Mouse (Mus musculus) intestine, embryonic 16.5 days (tissue): Measurements from ENCODE around the gene Svs4. TPM values are rescaled to one million over a fixed set of nuclear protein-coding genes. Genes with fewer than 3 reads are reported as not detected.

Experiments
- polyA plus RNA-seq: library from polyadenylated mRNA; unstranded; fragments of >200 nt; fragmentation: Nextera tagmentation; extraction: Ambion mirVana; gene quantifications from 2 replicates; pipeline ENCODE4 v1.2.1, GENCODE M21; 2015

Gene Svs4
- polyA plus RNA-seq, 1 experiment from 2014 or later, result not detected

Other genes starting within 250 kb of the Svs4 start
- gene Stk4, start 208.1 kb downstream of the Svs4 start, polyA plus RNA-seq, result 18.1 and 18.4 TPM in 2 replicates
- 55.6 and 57.5 TPM in 2 replicates for gene Tomm34, start 207.3 kb downstream of the Svs4 start, polyA plus RNA-seq
- gene Kcns1, start 107.3 kb downstream of the Svs4 start, polyA plus RNA-seq, result 0.22 and 0.45 TPM in 2 replicates
- not detected in 2 replicates for gene Wfdc5, start 95.7 kb downstream of the Svs4 start, polyA plus RNA-seq
- gene Wfdc12, start 87.9 kb downstream of the Svs4 start, polyA plus RNA-seq, result not detected in 2 replicates
- gene Wfdc15a, start 78.3 kb downstream of the Svs4 start, polyA plus RNA-seq, result not detected in 2 replicates
- 19.6 and 23.4 TPM in 2 replicates for gene Wfdc15b, start 56.8 kb downstream of the Svs4 start, polyA plus RNA-seq
- not detected in 2 replicates for gene Svs2, start 40.0 kb downstream of the Svs4 start, polyA plus RNA-seq
- not detected in 2 replicates for gene Svs3b, start 21.8 kb downstream of the Svs4 start, polyA plus RNA-seq
- gene Svs3a, start 10.8 kb upstream of the Svs4 start, polyA plus RNA-seq, result not detected in 2 replicates
- not detected in 2 replicates for gene Svs6, start 38.3 kb upstream of the Svs4 start, polyA plus RNA-seq
- not detected in 2 replicates for gene Svs5, start 54.3 kb upstream of the Svs4 start, polyA plus RNA-seq
- 2.3 and 2.7 TPM in 2 replicates for gene Slpi, start 110.6 kb upstream of the Svs4 start, polyA plus RNA-seq
- gene Rbpjl, start 124.7 kb upstream of the Svs4 start, polyA plus RNA-seq, result 25.1 and 25.4 TPM in 2 replicates
- gene Matn4, start 126.7 kb upstream of the Svs4 start, polyA plus RNA-seq, result 8.3 and 9.0 TPM in 2 replicates
- 130 and 138 TPM in 2 replicates for gene Sdc4, start 165.4 kb upstream of the Svs4 start, polyA plus RNA-seq
- gene Sys1, start 178.5 kb upstream of the Svs4 start, polyA plus RNA-seq, result 54.0 and 56.4 TPM in 2 replicates
- 9.8 and 11.9 TPM in 2 replicates for gene Gm20458, start 182.5 kb upstream of the Svs4 start, polyA plus RNA-seq
- not detected in 2 replicates for gene Trp53tg5, start 195.3 kb upstream of the Svs4 start, polyA plus RNA-seq
- 16.0 and 16.4 TPM in 2 replicates for gene Dbndd2, start 207.6 kb upstream of the Svs4 start, polyA plus RNA-seq
- gene Pigt, start 219.1 kb upstream of the Svs4 start, polyA plus RNA-seq, result 59.1 and 61.4 TPM in 2 replicates